Mouse (Mus musculus): ENCODE results near the gene Ran.

GRCm38 (mm10) chr5:128987141-128987954 lies 32.5 kb upstream of the Ran start:
- TF ChIP-seq POLR2A (IDR thresholded peaks at IDR 0.05; ENCODE audit: insufficient read length, low read depth) (no peak), TCF12 (IDR thresholded peaks at IDR 0.05; ENCODE audit: insufficient read depth, poor library complexity, severe bottlenecking) (no peak), E2F4 (IDR thresholded peaks at IDR 0.05; ENCODE audit: insufficient read depth) (no peak), MAX (IDR thresholded peaks at IDR 0.05; ENCODE audit: low read depth) (no peak), USF1 (IDR thresholded peaks at IDR 0.05; ENCODE audit: low read depth) (no peak), MYOD1 (IDR thresholded peaks at IDR 0.05; ENCODE audit: control insufficient read depth in 1 of 3, insufficient read length in 2 of 3, low read depth in 2 of 3) (no peak), CEBPB (IDR thresholded peaks at IDR 0.05; ENCODE audit: insufficient read depth, poor library complexity, severe bottlenecking) (no peak), MYOG (IDR thresholded peaks at IDR 0.05; ENCODE audit: control insufficient read depth in 1 of 3, insufficient read depth in 1 of 3, insufficient read length in 2 of 3, low read depth in 2 of 3) (no peak), POLR2AphosphoS2 (IDR thresholded peaks at IDR 0.05; ENCODE audit: insufficient read length, low read depth) (no peak)
